Mouse (Mus musculus) heart, adult 8-10 months (tissue): ENCODE results near the gene Hist1h3d. TPM values are rescaled to one million over a fixed set of nuclear protein-coding genes. Genes with fewer than 3 reads are reported as not detected.
"Not testable (repeated sequence)": the region's sequence is repeated elsewhere in the genome, so short reads cannot be mapped to it uniquely, and the experiment has no call there.

ENCODE experiments used
- DNase-seq: peaks from one replicate; pipeline ENCODE4 v3.0.0; 2022; ENCODE audit warnings: low spot score
- total RNA-seq, 4 experiments: library from RNA; stranded (reverse); gene quantifications; 2 replicates each; pipeline ENCODE4 v1.2.4; 2022

Gene Hist1h3d
- total RNA-seq, 4 experiments from 2014 or later, result 1.1 to 4.0 (median 2.0) TPM

DNA sequence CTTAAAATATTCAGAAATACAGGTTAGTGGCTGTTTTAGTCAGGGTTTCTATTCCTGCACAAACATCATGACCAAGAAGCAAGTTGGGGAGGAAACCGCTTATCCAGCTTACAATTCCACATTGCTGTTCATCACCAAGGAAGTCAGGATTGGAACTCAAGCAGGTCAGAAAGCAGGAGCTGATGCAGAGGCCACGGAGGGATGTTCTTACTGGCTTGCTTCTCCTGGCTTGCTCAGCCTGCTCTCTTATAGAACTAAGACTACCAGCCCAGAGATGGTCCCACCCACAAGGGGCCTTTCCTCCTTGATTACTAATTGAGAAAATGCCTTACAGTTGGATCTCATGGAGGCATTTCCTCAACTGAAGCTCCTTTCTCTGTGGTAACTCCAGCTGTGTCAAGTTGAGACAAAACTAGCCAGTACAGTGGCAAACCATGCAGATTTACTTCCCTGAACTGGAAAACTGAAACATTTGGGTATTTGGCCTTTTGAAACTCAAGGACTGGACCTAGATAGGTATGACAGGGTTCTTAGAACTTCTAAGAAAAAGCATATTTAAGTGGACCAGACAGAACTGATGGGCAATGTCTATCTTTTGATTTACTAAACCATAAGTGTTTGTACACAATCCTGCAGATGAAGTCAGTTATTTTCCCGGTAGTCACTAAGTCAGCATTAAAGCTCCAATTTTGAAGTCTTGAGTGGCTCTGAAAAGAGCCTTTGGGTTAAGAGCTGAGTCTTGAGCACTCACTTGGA, 33.2 kb upstream of the Hist1h3d start:
- DNase-seq, result not testable (repeated sequence)

DNA sequence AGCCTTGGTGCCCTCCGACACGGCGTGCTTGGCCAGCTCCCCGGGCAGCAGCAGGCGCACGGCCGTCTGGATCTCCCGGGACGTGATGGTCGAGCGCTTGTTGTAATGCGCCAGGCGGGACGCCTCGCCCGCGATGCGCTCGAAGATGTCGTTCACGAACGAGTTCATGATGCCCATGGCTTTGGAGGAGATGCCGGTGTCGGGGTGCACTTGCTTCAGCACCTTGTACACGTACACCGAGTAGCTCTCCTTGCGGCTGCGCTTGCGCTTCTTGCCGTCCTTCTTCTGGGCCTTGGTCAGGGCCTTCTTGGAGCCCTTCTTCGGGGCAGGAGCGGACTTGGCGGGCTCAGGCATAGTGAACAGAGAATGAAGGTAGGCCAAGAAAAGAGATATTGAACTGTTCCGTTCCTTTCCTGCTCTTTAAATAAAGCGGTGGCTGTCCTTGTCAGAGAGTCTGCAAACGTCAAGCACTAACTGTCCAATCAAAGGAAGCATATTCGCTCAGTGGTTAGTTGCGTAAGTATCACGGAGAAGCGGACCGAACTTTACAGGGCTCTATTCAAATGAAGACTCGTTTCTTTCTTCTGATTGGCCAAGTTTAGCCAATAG, 32.5 kb upstream of the Hist1h3d start, which contains the start of gene Hist1h2bh:
Hist1h2bh (minus strand) TSS at position 394 of the 609 bp plus-strand sequence.
- DNase-seq, result peak; percentile 92

DNA sequence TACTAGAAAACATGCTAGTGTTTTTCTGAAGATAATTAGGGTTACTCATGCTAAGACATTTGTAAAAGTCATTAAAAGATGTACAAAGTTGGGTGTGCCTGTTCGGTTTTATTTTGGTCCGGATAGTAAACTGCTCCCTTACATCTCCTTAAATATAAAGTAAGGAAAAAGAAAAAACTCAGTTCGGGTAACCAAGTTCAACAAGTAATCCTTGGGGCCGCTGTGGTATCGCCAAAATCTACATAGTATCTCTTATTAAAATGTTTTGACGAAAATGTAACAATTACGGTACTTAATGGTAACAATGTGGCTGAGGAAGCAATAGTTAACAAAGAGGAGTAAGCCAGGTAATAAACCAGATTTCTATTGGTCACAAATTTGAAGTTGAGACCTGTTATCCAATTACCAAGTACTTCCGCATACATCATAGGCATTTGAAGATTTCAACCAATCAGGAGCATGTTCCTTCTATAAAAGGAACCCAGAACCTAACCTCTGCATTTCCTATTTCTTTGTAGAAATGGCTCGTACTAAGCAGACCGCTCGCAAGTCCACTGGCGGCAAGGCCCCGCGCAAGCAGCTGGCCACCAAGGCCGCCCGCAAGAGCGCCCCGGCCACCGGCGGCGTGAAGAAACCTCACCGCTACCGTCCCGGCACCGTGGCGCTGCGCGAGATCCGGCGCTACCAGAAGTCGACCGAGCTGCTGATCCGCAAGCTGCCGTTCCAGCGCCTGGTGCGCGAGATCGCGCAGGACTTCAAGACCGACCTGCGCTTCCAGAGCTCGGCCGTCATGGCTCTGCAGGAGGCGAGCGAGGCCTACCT, 31.4 kb upstream of the Hist1h3d start, which contains the start of gene Hist1h3f:
Hist1h3f (plus strand) TSS at position 88 of the 822 bp plus-strand sequence.
- peak; percentile 96 for DNase-seq

DNA sequence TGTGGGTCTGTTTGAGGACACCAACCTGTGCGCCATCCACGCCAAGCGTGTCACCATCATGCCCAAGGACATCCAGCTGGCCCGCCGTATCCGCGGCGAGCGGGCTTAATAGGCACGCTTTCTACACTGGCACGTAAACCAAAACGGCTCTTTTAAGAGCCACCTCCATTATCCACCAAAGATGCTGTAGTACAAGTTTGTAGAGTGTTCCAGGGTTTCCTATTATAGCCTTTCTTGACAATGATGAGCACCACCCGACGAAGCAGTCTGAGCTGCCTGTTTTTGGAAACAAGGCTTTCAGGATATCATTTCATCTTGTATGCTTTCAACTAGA, 30.8 kb upstream of the Hist1h3d start:
- not testable (repeated sequence) for DNase-seq

DNA sequence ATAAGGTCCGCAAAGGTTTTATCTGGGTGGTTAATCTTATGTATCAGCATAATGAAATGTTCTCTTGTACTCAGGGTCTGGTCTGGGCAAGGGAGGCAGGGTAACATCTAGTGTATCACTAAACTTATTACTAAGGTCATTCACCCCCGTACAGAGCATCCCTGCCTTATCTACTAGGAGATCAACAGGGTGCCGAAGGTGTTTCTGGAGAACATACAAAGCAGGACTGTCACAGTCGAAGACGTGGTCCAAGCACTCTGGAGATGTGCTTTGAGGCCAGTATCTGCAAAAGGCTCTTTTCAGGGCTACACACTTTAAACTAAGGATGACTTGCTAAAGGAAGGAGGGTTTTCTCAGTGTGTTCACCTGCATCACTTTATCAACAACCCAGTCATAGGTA, 28.9 kb upstream of the Hist1h3d start:
- DNase-seq, result no peak

DNA sequence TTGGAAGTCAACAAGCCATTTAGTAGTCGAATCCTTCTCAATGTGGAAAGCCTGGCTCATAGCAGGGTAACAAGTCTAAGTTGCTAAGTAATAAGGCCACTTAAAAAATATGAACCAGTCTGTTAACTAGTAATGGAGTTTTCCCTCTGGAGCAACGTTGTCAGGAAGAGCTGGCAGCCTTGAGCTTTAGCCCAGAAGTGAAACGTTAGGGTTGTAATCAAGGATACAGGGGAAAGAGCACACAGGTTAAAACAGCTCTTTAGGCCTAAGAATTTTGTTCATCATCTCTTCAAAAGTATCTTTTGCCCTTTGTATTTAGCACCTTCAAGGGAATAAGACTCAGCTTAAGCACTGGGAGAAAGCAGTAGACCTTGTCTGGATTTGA, 24.8 kb upstream of the Hist1h3d start:
- no peak for DNase-seq

DNA sequence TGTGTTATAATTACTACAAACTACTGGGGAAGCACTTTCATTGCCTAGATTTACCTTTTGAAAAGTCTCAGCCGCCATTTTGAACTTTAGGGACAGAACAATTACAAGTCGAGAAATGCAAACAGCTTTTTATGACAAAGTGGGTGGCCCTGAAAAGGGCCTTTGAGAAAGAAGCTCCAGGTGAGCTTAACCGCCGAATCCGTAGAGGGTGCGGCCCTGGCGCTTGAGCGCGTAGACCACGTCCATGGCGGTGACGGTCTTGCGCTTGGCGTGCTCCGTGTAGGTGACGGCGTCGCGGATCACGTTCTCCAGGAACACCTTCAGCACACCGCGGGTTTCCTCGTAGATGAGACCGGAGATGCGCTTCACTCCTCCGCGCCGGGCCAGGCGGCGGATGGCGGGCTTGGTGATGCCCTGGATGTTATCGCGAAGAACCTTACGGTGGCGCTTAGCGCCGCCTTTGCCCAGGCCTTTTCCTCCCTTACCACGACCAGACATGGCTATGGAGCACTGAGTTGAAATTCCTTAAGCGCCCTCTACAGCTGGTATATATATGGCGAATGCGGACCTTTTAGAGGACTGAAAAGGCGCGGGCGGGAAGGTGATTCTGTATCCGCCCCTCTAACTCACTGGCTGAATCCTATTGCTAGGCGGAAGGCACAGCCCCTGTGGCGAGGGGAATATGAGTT, 24.3 kb upstream of the Hist1h3d start, which contains the start of gene Hist1h4f:
Hist1h4f (minus strand) TSS at position 503 of the 689 bp plus-strand sequence.
- peak; percentile 85 for DNase-seq

DNA sequence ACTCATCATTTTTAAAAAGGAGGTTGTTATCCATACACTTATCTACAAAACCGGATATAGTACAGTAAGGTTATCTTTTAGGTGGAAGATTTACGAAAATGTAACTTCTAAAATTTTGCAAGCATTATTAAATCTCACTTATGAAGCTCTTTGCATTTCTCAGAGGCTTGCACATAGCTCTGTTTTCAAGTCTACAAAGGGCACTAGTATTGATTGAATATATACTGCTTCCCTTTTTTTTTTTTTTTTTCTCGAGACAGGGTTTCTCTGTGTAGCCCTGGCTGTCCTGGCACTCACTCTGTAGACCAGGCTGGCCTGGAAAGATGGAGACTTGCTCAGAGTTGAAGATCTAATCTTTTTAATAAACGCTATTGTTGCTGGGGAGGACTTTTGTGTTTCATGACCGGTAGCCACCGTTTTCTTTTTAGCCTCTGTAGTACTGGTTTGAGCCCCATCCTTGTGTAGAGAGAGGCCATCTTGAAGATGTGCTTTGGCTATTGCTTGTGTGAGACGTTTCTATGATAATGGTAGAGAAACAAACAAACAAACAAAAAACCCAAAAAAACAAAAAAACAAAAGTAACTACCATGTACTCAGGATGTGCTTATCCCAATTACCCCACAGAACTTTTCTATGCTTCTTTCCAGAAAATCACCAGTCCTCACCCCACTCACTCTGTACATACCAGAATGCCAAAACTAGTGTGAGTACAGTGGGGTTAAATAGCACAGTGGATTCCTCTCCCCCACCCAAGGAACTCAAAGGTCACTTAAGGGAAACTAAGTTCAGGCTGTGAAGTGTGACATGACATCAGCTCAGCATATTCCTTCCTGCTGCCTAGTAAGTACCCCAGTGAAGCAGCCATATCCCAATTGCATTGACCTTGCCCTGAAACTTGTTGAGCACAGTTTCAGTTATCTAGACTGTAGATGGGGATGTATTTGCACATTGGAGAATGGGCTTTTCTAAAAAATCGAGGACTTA, 23.3 kb upstream of the Hist1h3d start:
- no peak for DNase-seq

DNA sequence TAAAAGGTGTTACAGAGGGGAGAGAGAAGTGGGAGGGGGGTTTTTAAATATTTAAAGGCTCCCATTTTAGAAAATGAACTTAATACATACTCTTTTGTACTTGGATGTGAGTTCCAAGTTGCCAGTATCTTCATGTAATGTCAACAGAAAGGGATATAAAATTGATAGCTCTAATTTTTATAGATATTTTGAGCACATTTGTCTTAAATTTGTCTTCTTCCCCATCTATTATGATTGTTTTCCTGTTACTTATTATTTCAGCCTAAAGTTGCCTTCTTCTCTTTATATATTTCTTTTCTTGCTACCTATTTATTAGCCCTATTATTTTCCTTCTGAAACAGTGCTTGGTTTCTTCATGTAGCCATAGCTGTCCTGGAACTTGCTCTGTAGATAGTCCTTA, 22.6 kb upstream of the Hist1h3d start, which contains the start of gene Hist1h1d:
Hist1h1d (plus strand) TSS at position 301 of the 400 bp plus-strand sequence.
- no peak for DNase-seq

DNA sequence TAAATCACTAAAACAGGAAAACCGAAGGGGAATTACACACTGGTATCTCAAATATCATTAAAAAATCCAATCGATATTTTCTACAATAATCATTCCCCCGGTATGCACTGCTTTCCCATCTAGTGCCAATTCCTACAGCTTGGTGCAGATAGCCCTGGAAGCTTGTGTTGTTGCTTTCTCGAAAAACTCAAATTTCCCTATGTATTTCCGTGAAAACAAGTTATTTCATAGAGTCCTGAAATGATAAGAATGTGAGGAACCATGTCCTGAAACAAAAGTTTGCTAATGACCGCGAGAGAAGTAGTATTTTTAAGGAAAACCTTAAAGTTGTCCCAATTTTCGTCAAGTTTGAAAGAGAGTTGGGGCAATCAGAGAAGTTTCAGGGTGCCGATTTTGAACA, 21.2 kb upstream of the Hist1h3d start:
- DNase-seq, result no peak

DNA sequence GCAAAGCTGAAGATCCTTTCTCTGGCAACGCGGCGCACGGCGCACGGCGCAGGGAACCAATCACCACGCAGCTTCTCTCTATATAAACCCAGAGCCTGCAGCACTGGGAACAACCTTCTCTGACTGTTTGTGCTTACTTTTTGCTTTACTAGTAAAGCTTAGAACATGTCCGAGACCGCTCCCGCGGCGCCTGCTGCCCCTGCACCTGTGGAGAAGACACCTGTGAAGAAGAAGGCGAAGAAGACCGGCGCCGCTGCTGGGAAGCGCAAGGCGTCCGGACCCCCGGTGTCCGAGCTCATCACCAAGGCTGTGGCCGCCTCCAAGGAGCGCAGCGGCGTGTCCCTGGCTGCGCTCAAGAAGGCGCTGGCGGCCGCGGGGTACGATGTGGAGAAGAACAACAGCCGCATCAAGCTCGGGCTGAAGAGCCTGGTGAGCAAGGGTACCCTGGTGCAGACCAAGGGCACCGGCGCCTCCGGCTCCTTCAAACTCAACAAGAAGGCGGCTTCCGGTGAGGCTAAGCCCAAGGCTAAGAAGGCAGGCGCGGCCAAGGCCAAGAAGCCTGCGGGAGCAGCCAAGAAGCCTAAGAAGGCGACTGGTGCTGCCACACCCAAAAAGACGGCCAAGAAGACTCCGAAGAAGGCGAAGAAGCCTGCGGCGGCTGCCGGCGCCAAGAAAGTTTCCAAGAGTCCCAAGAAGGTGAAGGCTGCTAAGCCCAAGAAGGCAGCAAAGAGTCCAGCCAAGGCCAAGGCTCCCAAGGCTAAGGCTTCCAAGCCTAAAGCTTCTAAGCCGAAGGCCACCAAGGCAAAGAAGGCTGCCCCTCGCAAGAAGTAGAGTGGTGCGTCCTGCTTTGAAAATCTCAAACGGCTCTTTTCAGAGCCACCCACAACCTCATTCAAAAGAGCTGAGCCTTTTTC, 20.4 kb upstream of the Hist1h3d start:
- peak; percentile 75 for DNase-seq

DNA sequence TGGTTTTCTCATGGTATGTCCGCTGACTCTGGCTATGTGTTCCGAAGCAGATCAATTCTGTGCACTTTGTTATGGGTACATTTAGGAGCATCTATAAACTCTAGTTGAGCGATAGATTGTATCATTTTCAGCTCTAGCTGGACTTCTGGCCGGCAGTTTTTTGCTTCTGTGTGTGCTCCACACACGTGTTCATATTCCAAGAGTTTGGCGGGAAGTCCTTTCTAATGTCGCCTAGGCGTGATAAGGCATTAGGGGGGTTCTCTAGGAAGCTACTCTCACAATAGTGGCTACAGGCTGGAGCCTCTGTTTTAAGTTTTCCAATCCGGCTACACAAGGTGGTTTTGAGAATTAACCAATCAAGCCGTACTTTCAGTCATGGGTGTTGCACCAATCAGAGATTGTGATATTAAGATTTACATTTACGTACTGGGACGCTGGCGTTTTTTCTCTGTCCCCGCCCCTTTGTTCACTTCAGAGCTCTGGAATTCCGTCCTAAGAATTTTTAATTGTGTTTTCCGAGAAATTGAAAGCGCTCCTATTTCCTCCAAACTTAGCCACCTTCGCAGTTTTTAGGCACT, 19.6 kb upstream of the Hist1h3d start:
- peak; percentile 89 for DNase-seq

DNA sequence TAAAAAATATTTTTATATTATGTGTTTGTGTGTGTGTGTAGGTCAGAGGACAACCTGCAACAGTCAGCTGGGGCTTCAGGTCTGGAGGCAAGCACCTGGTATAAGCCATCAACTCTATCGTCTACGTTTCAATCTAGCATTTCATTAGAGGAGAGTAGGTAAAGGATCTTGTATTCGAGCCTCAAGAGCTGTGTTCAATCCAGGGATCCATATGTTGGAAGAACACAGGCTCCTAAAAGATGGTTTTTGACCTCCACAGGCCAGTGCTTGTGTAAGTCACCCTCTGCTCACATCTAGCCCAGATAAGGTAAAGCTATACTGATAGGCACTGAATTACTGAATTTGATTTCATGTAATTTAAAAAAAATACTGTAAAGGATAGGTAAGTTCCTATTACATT, 18.7 kb upstream of the Hist1h3d start:
- no peak for DNase-seq

DNA sequence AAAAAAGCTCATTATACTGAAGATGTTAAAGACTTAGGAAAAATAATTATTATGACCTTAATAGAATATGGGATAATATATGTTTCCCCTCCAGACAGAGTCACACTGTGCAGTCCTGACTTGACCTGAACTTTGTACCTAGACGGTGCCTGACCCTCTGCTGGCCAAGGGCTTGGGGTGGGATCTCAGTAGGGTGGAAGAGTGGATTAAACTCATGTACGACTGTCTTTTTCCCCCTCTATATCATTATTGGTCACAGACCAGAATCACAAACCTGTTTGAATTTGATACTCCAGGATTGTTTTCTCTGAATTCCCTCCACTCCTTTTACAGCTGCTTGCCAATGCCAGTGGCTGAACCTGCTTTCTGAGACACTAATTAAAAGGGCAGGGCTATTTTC, 14.9 kb upstream of the Hist1h3d start:
- DNase-seq, result not testable (repeated sequence)

DNA sequence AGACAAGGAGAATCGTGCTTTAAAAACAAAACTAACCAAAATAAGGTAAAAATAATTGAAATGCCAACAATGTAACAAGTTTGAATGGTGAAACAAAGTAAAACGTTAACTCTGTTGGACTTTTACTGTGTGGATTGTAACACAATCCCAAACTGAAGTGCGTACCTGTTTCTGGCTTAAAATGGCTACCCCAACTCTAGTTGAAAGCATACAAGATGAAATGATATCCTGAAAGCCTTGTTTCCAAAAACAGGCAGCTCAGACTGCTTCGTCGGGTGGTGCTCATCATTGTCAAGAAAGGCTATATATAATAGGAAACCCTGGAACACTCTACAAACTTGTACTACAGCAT, 14.1 kb upstream of the Hist1h3d start:
- DNase-seq, result not testable (repeated sequence)

DNA sequence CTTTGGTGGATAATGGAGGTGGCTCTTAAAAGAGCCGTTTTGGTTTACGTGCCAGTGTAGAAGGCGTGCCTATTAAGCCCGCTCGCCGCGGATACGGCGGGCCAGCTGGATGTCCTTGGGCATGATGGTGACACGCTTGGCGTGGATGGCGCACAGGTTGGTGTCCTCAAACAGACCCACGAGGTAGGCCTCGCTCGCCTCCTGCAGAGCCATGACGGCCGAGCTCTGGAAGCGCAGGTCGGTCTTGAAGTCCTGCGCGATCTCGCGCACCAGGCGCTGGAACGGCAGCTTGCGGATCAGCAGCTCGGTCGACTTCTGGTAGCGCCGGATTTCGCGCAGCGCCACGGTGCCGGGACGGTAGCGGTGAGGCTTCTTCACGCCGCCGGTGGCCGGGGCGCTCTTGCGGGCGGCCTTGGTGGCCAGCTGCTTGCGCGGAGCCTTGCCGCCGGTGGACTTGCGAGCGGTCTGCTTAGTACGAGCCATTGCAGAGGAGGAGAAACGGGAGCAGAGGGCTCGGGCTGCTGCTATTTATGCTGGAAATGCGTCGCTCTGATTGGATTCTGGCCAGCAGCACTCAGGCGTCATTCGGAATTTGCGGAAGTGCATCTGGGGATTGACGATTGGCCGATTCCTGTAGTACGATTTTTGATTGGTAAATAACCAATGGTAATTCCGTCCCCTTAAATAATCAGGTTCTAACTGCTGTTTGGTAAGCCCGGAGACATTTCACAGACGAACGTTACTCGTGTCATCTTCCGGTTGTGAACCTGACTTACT, 13.5 kb upstream of the Hist1h3d start, which contains the start of gene Hist1h3e:
Hist1h3e (minus strand) TSS at position 487 of the 777 bp plus-strand sequence.
- peak; percentile 95 for DNase-seq

DNA sequence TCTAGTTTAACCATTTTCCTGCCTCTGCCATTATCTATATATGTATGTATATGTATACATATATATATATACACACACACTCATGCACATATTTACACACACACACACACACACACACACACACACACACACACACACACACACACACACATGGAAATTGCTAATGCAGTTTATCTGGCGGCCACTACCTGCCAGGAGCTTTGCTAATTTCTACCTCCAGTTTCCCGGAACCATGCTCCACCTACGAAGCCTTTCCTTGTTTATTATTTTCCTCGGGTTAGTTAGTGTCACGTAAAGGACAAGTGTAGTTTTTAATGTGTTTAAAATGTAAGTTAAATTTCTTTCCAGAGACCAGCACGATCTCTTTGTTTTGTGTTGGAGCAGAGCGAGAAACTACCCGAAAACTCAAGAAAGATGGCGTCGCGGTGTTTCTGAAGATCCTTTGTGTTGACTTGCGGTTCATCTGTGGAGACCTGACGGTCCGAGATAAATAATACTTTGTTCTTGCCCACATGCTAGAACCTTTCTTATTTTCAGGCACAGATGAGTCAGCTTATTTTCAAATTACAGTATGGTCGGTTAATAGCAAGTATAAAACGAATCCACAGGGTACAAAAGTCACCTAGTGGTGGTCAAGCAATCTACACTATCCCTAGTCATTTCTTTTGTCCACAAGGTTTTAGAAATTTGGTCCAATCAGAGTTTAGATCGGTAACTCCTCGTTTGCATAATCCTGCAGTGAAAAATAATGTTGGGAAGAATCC, 12.7 kb upstream of the Hist1h3d start:
- DNase-seq, result no peak
